Mouse (Mus musculus) bone marrow, adult 2 months (tissue): Measurements from ENCODE around the gene Zfand3.

ENCODE experiments used
- CTCF ChIP-seq: fragments of 200-500 bp; IDR thresholded peaks from 2 replicates; pipeline ENCODE4 v1.5.1; 2011; ENCODE audit warnings: low read length, control low read depth; ENCODE audit not compliant: control insufficient read depth, insufficient read depth
- POLR2A ChIP-seq: fragments of 200-500 bp; IDR thresholded peaks from 2 replicates; pipeline ENCODE4 v1.6.1; 2011; ENCODE audit warnings: low read depth, mild to moderate bottlenecking, control low read depth, low read length, borderline replicate concordance; ENCODE audit not compliant: control insufficient read depth

GRCm38 (mm10) chr17:29965506-29965905 is 39.0 kb upstream of the Zfand3 start:
- TF ChIP-seq POLR2A (no peak), CTCF (no peak)
